Mouse (Mus musculus) urinary bladder, postnatal 25 days (tissue): Measurements from ENCODE around the gene Notum.
"Not testable (repeated sequence)": the region's sequence is repeated elsewhere in the genome, so short reads cannot be mapped to it uniquely, and the experiment has no call there.

Experiments
- DNase-seq: peaks from one replicate; pipeline ENCODE4 v3.0.0; 2022; ENCODE audit warnings: low spot score

Notum gene

DNA sequence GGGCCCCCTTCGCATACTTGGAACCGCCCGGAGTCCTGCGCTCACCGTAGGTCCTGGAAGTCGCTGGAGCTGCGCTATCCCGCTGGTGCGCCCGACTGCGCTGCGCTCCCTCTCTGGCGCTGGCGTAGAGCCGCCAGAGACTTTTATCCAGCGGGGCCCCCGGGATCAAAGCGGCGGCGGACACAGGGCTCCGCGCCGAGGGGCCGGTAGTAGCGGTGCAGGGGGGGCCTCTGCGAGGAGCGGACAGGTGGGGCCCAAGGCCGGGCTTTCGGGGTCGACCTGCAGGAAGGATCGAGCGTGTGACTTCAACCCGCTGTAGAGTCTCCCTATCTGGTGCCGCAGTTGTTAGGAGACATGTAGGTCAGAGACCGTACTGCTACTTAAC, at the start of gene Notum:
Notum (minus strand) TSS at position 100 of the 385 bp plus-strand sequence.
- DNase-seq = no peak

- DNase-seq = no peak
Observed at GRCm38 (mm10) chr11:120710672-120711071, 49.7 kb upstream of the Notum start.

- DNase-seq = no peak
Observed at GRCm38 (mm10) chr11:120709551-120709950, 48.6 kb upstream of the Notum start.

DNA sequence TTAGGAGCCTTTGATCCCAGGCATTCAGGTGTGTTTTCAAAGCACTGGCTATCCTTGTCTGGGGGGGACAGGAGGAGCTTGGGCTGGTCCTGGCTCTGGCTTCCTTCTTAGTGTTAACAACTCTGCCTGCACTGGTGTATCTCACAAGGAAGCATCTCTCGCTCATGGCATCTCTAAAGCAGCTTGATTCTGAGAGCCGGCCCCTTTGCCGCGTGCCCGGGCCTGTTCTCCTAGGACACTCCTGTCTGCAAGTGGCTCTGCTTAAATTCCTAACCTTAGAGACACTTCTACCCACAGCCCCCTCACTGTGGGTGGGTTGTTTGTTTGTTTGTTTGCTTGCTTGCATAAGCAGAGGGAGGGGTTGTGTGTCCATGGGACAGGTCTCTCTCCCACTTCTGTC, 47.0 kb upstream of the Notum start:
- no peak for DNase-seq

- no peak for DNase-seq
Observed at GRCm38 (mm10) chr11:120707225-120707624, 46.2 kb upstream of the Notum start.

GRCm38 (mm10) chr11:120706120-120706519, 45.1 kb upstream of the Notum start:
- DNase-seq = no peak

DNA sequence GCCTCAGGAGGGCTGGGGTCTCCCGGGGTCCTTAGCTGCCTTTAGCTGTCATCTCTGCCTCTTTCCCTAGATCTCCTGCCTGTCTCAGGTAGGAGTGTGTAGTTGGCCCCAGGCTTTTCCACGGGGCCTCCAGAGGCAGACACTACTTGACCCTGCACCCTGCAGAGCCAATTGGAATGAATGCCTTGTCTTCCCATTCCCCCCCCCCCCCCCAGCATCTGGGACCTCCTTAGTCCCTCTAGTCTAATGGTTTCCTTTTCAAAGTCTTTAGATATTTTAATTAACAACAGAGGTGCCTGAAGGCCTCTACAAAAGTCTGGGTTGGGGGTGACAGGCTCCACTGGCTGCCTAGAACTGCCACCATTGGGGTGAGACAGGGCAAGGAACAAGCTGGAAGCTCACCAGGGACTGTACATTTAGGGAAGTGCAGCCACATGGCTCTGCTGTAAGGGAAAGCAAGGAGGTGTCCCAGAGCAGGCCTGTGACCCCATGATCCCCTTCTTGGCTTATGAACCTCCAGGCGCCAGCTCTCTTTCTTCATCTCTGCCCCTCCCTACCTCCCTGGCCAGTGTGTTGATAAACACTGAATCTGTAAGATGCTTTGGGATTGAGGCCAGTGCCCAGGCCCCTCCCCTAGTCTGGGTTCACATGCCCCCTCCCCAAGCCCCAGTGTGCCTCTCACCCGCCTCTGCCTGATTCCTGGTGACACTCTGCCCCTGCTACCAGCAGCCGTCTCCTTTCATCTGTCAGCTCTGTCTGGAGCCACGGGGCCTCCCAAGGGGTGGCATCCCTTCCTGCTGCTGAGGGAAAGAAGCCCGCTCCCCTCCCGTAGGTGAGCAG, 43.7 kb upstream of the Notum start:
- no peak for DNase-seq

DNA sequence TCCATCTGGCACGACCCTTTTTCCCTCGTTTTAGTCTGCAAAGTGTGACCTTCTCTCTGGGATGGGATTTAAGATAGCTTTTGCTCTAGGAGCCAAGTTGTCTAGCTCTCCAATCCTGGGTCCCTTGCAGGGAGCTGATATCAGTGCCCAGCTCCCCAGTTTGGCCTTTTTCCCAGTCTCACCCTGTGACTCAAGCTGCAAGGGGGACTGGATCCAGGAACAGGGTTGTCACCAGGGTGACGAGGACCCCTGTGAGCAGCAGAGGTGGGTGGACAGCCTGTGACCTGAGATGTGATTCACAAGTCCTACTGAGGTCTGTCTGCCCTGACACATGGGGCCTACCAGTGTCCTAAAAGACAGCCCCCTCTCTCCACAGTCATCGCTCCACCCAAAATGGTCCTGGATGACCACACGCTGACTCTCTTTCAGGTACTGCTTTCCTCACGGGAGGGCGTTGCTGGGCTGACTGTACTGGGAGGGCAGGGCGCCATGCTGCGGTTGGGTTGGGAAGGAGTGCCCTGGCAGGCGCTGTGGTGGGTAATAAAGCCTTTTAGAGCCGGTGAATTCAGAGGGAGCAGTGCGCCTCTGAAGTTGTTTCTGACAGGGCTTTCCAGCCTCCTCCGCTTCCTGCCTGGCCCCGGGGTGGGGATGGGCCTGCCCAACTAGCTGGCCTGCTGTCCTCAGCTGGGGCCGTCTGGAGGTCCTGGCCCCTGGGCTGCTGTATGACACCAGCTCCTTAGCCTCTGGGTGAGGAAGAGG, 42.9 kb upstream of the Notum start:
- DNase-seq = no peak

DNA sequence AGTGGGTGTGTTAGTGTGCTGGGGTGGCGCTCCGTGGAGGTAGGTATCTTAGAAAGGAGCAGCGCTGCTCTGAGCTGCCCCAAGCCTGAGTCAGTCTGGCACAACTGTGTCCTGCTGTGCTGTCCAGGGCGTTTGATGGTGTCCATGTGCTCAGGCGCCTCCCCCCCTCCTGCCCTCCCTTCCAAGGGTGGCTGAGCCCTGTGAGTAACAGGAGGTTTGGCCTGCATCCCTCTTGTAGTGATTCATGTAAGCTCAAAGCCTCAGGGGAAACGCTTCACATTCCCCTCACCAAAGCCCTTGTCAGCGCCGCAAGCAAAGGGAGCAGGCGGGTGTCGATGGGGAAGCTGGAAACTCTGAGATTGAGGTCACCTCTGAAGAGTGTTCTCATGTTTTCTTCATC, 36.8 kb upstream of the Notum start:
- DNase-seq = no peak

DNA sequence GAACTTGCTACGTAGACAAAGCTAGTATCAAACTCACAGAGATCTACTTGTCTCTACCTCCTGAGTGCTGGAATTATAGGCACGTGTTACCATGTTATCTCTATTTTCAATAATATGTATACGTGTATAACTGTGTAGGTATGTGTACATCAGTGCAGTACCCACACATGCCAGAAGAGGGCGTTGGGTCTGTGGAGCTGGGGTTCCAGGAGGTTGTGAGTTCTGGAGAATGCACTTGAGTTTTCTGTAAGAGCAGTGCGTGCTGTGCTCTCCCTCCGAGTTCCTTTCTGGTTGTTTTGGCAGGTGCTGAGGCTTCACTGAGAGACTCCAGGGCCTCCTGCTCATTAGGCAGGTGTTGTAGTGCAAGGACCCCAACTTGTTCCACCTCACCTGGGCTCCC, 35.6 kb upstream of the Notum start:
- DNase-seq = no peak

DNA sequence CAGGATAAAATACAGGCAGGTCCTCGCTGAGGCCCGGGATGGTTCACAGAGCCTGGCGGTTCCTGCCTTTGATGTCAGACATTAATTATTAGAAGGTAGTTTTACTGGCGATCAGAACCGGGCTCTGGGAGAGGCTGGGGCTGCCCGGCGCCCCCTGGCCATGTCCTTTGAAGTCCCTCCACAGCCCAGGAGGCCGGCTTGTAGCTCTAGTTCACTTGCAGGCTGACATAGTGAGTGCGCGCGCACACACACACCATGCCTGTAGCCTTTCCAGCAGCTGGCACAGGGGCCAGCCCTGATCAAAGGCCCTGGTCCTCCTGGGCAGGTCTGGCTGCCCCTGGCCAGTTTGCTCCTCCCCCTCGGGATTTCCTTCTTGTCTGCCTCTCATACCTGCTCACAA, 34.7 kb upstream of the Notum start:
- no peak for DNase-seq

DNA sequence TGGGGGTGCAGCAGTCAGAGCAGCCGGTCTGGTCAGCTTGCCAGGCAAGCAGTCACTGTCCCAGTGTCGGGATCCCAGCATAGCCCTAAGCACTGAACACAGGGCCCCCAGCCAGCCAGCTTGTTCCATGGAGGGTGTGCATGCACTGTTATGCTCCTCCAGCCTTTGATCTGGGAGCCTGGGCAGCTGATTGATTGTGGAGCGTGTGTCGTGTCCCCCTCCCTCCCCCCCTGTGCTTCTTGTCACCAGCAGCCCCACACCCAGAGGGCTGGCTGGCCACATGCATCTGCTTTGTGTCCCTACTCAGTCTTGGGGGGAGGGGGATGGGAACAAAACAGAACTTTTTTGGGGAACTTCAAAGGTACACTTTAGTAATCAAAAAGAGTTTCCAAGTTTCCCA, 34.2 kb upstream of the Notum start:
- DNase-seq = no peak

DNA sequence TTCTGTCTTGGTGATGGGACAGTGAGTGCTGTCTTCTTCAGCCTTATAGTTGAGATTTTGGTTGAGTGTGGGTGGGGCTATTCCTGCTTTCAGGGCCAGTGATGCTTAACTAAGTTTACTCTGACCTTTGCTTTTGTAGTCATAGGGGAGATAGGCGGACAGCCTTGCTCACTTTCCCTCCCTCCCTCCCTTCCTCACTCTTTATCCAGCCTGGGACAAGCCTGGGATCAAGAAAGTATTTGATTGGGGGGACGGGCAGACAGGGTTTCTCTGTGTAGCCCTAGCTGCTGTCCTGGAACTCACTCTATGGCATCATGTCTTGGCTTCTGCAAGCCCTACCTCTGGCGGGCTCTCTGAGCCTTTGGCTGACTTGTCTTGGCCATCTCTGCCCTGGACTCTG, 32.5 kb upstream of the Notum start:
- no peak for DNase-seq

DNA sequence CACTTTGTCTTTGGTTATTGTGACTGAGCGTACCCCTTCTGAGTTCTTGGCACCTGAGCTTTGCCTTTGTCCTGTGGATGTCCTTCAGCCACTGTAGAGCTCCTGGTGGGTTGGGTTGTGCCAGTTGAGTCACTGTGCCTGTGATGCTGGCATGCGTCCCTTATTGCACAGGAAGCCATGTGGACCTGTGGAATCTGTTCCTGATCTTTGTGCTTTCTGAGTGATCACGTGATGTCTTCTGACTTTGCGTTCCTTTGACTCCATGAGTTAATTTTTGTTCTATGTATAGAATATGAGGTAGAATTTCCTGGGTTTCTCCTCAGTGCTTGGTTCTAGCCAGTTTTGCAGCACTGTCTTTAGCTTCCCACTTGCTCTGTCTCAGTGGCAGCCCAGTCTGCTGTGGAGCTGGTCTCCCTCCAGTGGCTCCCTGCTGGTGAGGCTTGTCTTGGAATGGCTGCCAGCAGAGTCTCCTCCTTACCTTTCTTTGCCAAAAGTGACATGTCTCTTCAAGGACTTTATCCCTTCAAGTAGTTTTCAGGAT, 31.6 kb upstream of the Notum start:
- DNase-seq = no peak

GRCm38 (mm10) chr11:120689365-120689764, 28.4 kb upstream of the Notum start:
- DNase-seq = no peak

DNA sequence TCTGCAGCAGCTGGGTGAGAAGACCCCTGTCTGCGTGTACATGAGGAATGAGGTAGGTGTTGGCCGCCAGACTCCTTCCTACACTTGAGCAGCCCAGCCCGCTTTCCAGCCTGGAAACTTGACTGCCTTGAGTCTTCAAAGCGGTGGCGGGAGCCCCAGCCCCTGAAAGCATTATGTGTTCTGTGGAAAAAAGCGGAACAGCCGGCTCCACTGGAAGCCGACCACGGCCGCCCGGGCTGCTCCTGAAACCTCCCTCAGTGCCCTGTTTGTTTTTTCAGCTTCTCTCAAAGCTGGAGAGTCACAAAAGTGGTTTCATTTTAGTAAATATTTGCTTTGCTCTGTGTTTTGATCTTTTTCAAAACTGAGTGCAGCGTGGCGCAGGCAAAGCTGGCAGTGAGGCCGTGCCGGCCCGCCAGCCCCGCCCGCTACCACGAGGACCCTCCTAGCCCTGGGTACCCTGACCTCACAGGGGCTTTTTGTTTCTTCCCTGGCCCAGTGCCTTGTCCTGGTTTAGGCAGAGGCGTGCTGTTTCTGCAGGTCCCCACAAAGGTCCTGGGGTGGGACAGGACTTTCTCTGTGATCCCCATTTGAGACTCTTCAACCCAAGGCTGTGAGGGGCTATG, 25.8 kb upstream of the Notum start:
- no peak for DNase-seq

- no peak for DNase-seq
Observed at GRCm38 (mm10) chr11:120684660-120685059, 23.7 kb upstream of the Notum start.

GRCm38 (mm10) chr11:120684086-120684485, 23.1 kb upstream of the Notum start:
- no peak for DNase-seq

- no peak for DNase-seq
Observed at GRCm38 (mm10) chr11:120683536-120683935, 22.6 kb upstream of the Notum start.

GRCm38 (mm10) chr11:120682683-120683082, 21.7 kb upstream of the Notum start:
- DNase-seq = no peak

DNA sequence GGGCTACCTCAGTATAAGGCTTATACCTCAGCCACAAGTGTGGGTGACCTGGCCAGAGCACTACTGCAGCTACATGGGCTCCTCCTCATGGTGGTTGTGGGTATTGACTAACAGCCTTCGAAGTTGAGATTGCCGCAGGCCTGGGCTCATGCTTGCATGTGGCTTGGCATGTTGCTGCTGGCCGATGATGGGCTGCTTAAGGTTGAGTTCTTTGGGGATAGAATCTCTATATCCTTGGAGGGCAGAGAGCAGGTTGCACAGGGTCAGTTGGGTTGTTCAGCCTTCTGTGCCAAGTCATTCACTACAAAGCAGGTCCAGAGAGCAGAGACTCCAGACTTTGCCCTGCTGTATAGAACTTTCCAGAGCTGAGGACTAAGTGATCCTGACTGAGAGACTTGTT, 18.9 kb upstream of the Notum start:
- DNase-seq = no peak

DNA sequence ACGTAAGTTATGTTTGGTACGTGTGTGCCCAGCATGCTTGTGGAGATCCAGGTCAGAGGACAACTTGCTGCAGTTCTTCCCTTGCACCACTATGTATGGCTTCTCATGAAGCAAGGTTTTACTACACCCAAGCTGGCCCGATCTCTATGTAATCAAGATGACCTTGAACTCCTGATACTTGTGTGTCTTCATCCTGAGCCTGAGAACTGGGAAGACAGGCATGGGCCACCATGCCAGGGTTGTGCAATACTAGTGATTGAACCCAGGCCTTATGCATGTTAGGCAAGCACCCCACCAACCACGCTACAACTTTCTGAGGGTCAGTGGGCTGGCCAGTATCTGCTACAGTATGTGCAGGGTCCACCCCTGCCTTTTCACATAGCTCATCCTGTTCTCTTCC, 16.0 kb upstream of the Notum start:
- no peak for DNase-seq

DNA sequence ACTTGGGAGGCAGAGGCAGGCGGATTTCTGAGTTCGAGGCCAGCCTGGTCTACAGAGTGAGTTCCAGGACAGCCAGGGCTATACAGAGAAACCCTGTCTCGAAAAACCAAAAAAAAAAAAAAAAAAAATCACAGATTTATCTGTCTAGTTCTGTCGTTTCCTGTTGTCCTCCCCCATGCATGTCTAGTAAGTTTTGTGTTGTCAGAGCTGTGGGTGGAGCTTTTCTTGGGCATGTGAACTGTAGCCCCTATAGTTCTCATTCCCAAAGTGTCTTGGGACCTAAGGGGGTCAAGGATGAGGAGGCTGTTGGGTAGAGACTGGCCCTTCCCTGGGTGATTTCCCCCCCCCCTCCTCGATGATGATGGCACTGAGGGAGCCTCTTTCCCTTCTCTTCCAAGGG, 14.9 kb upstream of the Notum start:
- not testable (repeated sequence) for DNase-seq
